ENCODE assay signal across 8 mouse cellular contexts in the genomic region with DNA sequence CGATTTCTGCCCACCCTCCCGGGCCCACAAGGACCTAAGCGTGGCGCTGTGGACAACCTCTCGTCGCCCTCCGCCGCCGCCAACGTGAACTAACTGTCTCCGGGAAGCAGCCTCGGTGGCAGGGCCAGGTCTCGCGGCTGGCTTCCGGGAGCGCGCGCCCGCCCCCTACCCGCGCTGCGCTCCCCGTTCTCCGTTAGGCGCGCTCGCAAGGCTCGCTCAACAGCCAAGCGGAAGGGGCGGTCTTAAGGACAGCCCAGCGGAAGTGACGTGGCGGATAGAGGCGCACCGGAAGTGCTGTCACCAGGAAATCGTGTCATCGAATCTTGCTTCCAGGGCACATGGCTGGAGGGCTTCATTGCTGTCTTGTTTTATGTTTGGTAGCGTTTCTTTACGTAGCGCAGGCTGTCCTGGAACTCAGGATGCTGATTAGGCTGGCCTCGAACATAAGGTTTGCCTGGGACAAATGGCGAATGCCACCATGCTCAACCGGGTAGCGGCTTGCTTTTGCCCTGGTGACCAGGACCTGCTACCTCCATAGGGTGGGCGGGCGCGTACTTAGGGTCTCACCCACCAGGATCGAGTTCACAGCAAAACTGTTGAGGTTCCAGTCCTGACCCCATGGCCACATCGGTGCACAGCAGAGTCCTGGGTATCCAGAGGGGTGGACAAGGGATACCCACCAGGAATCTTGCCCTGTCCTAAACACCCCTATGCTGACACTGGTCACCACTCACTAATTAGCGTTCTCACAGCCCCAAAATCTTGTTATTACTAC. TPM values are rescaled to one million over a fixed set of nuclear protein-coding genes. Genes with fewer than 3 reads are reported as not detected.
DNase-seq lines count a peak whose midpoint lies in the region; ATAC-seq lines count a peak whose summit lies in the region.

TSS of gene Tmem230 (minus strand) at position 269 of the 775 bp plus-strand sequence.

- no peaks in the 10 kb centered on the region; the same call in 1 of the 2 replicates for H3K36me3 ChIP-seq in forebrain, embryonic 11.5 days (ENCODE audit: control insufficient read depth, insufficient read depth, low read length)
- peaks cover 22% of the 10 kb centered on the region for H3K36me3 ChIP-seq in heart, embryonic 16.5 days (ENCODE audit: control insufficient read depth, insufficient read depth)
- H3K36me3 ChIP-seq in liver, embryonic 15.5 days (replicated peaks): peaks cover 77% of the 10 kb centered on the region
- peaks cover 19% of the 10 kb centered on the region for H3K36me3 ChIP-seq in neural tube, embryonic 12.5 days

- no peaks in the 10 kb centered on the region for H3K27me3 ChIP-seq in forebrain, embryonic 11.5 days (ENCODE audit: control insufficient read depth, insufficient read depth, low read length)
- H3K27me3 ChIP-seq in heart, embryonic 16.5 days (ENCODE audit: control insufficient read depth, insufficient read depth, low read length): no peaks in the 10 kb centered on the region
- no peaks in the 10 kb centered on the region for H3K27me3 ChIP-seq in liver, embryonic 15.5 days
- no peaks in the 10 kb centered on the region for H3K27me3 ChIP-seq in neural tube, embryonic 12.5 days (replicated peaks)

- peak within 1 kb of the TSS; percentile 72 for H3K4me2 ChIP-seq in forebrain, embryonic 11.5 days (ENCODE audit: low read depth, low read length, severe bottlenecking)
- H3K4me2 ChIP-seq in heart, embryonic 16.5 days (ENCODE audit: low read depth, low read length): peak within 1 kb of the TSS; percentile 74
- H3K4me2 ChIP-seq in liver, embryonic 15.5 days: peak within 1 kb of the TSS; percentile 91
- H3K4me2 ChIP-seq in neural tube, embryonic 12.5 days (replicated peaks): peak within 1 kb of the TSS; percentile 74

- peak; percentile 86 for ATAC-seq in CD4-positive, CD25-positive, alpha-beta regulatory T cell, adult 4 months
- peak; percentile 93 for ATAC-seq in forebrain, embryonic 11.5 days (replicated peaks; ENCODE audit: low FRiP score)
- ATAC-seq in heart, embryonic 16.5 days (replicated peaks; ENCODE audit: extremely low read depth, insufficient read depth, low FRiP score): peak; percentile 93
- peak; percentile 78 for ATAC-seq in liver, embryonic 15.5 days (ENCODE audit: insufficient read depth)
- peak; percentile 93 for ATAC-seq in neural tube, embryonic 12.5 days (ENCODE audit: low FRiP score, low read depth)

- H3K4me1 ChIP-seq in forebrain, embryonic 11.5 days (replicated peaks; ENCODE audit: control insufficient read depth, insufficient read depth, low read length): peaks cover 15% of the 10 kb centered on the region
- H3K4me1 ChIP-seq in heart, embryonic 16.5 days (ENCODE audit: control insufficient read depth, insufficient read depth, low read length): peaks cover 17% of the 10 kb centered on the region
- peaks cover 53% of the 10 kb centered on the region for H3K4me1 ChIP-seq in liver, embryonic 15.5 days (replicated peaks)
- peaks cover 23% of the 10 kb centered on the region for H3K4me1 ChIP-seq in neural tube, embryonic 12.5 days

- 4% methylated on average over 50 of the region's 50 CpGs for WGBS in forebrain, embryonic 11.5 days
- 4% methylated on average over 49 of the region's 50 CpGs for WGBS in heart, embryonic 16.5 days
- WGBS in liver, embryonic 15.5 days (ENCODE audit: insufficient replicate concordance): 3% methylated on average over 50 of the region's 50 CpGs
- WGBS in neural tube, embryonic 12.5 days: 5% methylated on average over 50 of the region's 50 CpGs

- H3K9me3 ChIP-seq in forebrain, embryonic 11.5 days (ENCODE audit: control insufficient read depth, low read length): no peaks in the 10 kb centered on the region
- no peaks in the 10 kb centered on the region for H3K9me3 ChIP-seq in heart, embryonic 16.5 days (replicated peaks; ENCODE audit: control insufficient read depth, low read length)
- H3K9me3 ChIP-seq in liver, embryonic 15.5 days (replicated peaks): no peaks in the 10 kb centered on the region
- H3K9me3 ChIP-seq in neural tube, embryonic 12.5 days: no peaks in the 10 kb centered on the region

- peak within 1 kb of the TSS; percentile 41; the same call in 1 of the 2 replicates for H3K27ac ChIP-seq in forebrain, embryonic 11.5 days (ENCODE audit: low read depth, low read length)
- H3K27ac ChIP-seq in heart, embryonic 16.5 days (ENCODE audit: low read length): peak within 1 kb of the TSS; percentile 90
- H3K27ac ChIP-seq in liver, embryonic 15.5 days (replicated peaks): peak within 1 kb of the TSS; percentile 84
- H3K27ac ChIP-seq in neural tube, embryonic 12.5 days: no peak within 1 kb of the TSS

- DNase-seq in c-Kit-positive CD71-positive TER-119-negative erythroid progenitor cells, embryonic 14.5 days (ENCODE audit: low read depth): peak; percentile 90
- DNase-seq in forebrain, embryonic 11.5 days (ENCODE audit: low spot score): peak; percentile 95
- DNase-seq in kidney, postnatal 36 days: peak; percentile 95 to 96
- DNase-seq in telencephalon, adult 2 months (ENCODE audit: low read depth, low spot score): peak; percentile 96

- peak within 1 kb of the TSS; percentile 51 for H3K4me3 ChIP-seq in forebrain, embryonic 11.5 days (ENCODE audit: low read depth, low read length)
- H3K4me3 ChIP-seq in heart, embryonic 16.5 days (ENCODE audit: low read length): peak within 1 kb of the TSS; percentile 73
- peak within 1 kb of the TSS; percentile 72 for H3K4me3 ChIP-seq in liver, embryonic 15.5 days (replicated peaks)
- peak within 1 kb of the TSS; percentile 53 for H3K4me3 ChIP-seq in neural tube, embryonic 12.5 days

- H3K9ac ChIP-seq in forebrain, embryonic 11.5 days (ENCODE audit: low read length): peak within 1 kb of the TSS; percentile 60
- peak within 1 kb of the TSS; percentile 82 for H3K9ac ChIP-seq in heart, embryonic 16.5 days (ENCODE audit: low read length)
- H3K9ac ChIP-seq in liver, embryonic 15.5 days: peak within 1 kb of the TSS; percentile 66
- H3K9ac ChIP-seq in neural tube, embryonic 12.5 days: peak within 1 kb of the TSS; percentile 72

RNA-seq across cellular contexts. Expression of gene Tmem230, which starts in this region (rescaled TPM):
- 10 to 100 TPM; 30.1 to 39.8 TPM for polyA plus RNA-seq in CD4-positive, CD25-positive, alpha-beta regulatory T cell, adult 4 months (2017; shearing (Covaris generic))
- polyA plus RNA-seq in forebrain, embryonic 11.5 days (2014; fragmentation: Nextera tagmentation; extraction: Ambion mirVana): 44.5 and 48.5 TPM in 2 replicates
- polyA plus RNA-seq in heart, embryonic 16.5 days (2015; fragmentation: Nextera tagmentation; extraction: Ambion mirVana): 37.3 and 46.5 TPM in 2 replicates
- polyA plus RNA-seq in liver, embryonic 15.5 days (2015; fragmentation: Nextera tagmentation; extraction: Ambion mirVana): 14.7 and 15.5 TPM in 2 replicates
- 54.3 and 59.6 TPM in 2 replicates for polyA plus RNA-seq in neural tube, embryonic 12.5 days (2016; fragmentation: Nextera tagmentation; extraction: Ambion mirVana)
